ENCODE assay signal across 8 mouse cellular contexts in the genomic region with DNA sequence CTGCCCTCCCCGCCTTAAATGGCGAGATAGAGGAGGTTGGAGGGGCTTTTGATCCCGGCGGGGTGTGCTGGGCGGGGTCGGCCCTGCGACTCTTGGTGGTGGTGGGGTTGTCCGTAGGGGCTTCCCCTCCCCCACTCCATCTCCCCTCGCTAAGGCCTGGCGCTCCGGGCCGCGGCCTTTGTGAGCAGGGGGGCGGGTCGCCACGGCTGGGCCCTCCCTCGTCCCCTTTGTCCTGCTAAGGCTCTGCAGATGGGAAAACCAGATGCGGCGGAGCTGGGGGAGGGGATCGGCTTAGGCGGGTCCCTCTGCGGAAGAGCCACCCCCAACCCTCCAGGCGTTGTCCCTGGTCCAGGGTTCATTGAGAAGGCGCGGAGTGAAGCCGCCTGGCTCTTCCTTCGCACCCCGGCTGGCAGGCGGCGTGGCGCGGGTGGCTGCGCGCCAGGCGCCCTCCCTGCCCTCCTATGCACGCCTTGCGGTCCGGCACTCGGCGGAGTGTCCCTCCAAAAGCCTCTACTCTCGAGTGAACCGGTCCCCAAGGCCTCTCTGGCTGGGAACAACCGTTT. TPM values are rescaled to one million over a fixed set of nuclear protein-coding genes. Genes with fewer than 3 reads are reported as not detected.
A peak's percentile ranks its signal among the peaks of the same experiment; 100 is the strongest.
DNase-seq lines count a peak whose midpoint lies in the region; ATAC-seq lines count a peak whose summit lies in the region.

No protein-coding gene starts in this region.

- H3K4me2 ChIP-seq in liver, embryonic 16.5 days (ENCODE audit: low read depth, low read length): peak overlapping the region; percentile 46

- peak; percentile 45 to 57 for DNase-seq in frontal cortex, postnatal 14 days (ENCODE audit: low spot score in 2 of 2)
- DNase-seq in frontal cortex, postnatal 25 days (ENCODE audit: low spot score in 2 of 2): no peak
- DNase-seq in embryo, embryonic 11.5 days (ENCODE audit: low read depth, low spot score): peak; percentile 87
- DNase-seq in heart, adult 9 months (ENCODE audit: low spot score in 2 of 2): peak; percentile 86 to 92
- DNase-seq in kidney, adult 9 months: peak; percentile 50
- DNase-seq in ovary, adult 18-20 months (ENCODE audit: low spot score): peak; percentile 51
- no peak for DNase-seq in spleen, adult 12 weeks (ENCODE audit: low spot score)

- H3K27ac ChIP-seq in liver, embryonic 16.5 days (ENCODE audit: low read length): peak overlapping the region; percentile 69

- H3K9me3 ChIP-seq in liver, embryonic 16.5 days (replicated peaks; ENCODE audit: control insufficient read depth, low read length): no peaks in the 10 kb centered on the region

- peaks cover 12% of the 10 kb centered on the region for H3K4me1 ChIP-seq in liver, embryonic 16.5 days (ENCODE audit: control insufficient read depth, low read depth, low read length)

- no peaks in the 10 kb centered on the region for H3K36me3 ChIP-seq in liver, embryonic 16.5 days (ENCODE audit: control insufficient read depth, insufficient read depth)

- ATAC-seq in liver, embryonic 16.5 days (ENCODE audit: low read depth): peak; percentile 47

- WGBS in liver, embryonic 16.5 days (ENCODE audit: insufficient replicate concordance): under 1% methylated on average over 42 of the region's 43 CpGs

- H3K9ac ChIP-seq in liver, embryonic 16.5 days (ENCODE audit: low read depth, low read length): peak overlapping the region; percentile 43

- peak overlapping the region; percentile 56 for H3K4me3 ChIP-seq in liver, embryonic 16.5 days (ENCODE audit: low read depth, low read length)

- peaks cover 54% of the 10 kb centered on the region for H3K27me3 ChIP-seq in liver, embryonic 16.5 days (ENCODE audit: control insufficient read depth, insufficient read depth, low read depth, low read length)

RNA-seq across cellular contexts. Expression of gene Fscn1, which starts 1.8 kb away (rescaled TPM):
- polyA plus RNA-seq in liver, embryonic 16.5 days (2015; fragmentation: Nextera tagmentation; extraction: Ambion mirVana): 19.6 and 20.4 TPM in 2 replicates

RNA-seq across cellular contexts. Expression of gene Actb, which starts 55.4 kb away (rescaled TPM):
- polyA plus RNA-seq in liver, embryonic 16.5 days (2015; fragmentation: Nextera tagmentation; extraction: Ambion mirVana): 6,197 and 6,568 TPM in 2 replicates

Comparison
In these comparisons a context has a peak if more than half of its experiments do, and no peak if none do; other contexts are left out.
1. DNase-seq: peak in frontal cortex, postnatal 14 days (2 of 2), embryo, embryonic 11.5 days (single experiment), heart, adult 9 months (2 of 2), kidney, adult 9 months (single experiment) and ovary, adult 18-20 months (single experiment); none in frontal cortex, postnatal 25 days (0 of 2) and spleen, adult 12 weeks (single experiment).